Mouse (Mus musculus) hindbrain, embryonic 13.5 days (tissue): ENCODE measurements at regions not wholly inside any gene's neighbourhood (a gene's known extent, or its start where the extent isn't known, plus 50 kb on each side); places are given as distances from the start of the nearest gene placed in this dataset.
A peak's percentile ranks its signal among the peaks of the same experiment; 100 is the strongest.

Source experiments
- ATAC-seq: fragments of 200-750 bp; cut with Nextera tagmentation; 2 replicates; pipeline ENCODE4 v1.8.0; 2017; ENCODE audit warnings: moderate TSS enrichment; ENCODE audit not compliant: low FRiP score
- H3K27ac ChIP-seq: fragments of 300-500 bp; sonication (generic); 2 replicates; pipeline ENCODE4 v1.5.1; 2015; ENCODE audit warnings: inconsistent platforms, mild to moderate bottlenecking, moderate library complexity
- H3K27me3 ChIP-seq: fragments of 300-500 bp; sonication (generic); 2 replicates; pipeline ENCODE4 v1.6.1; 2015; ENCODE audit warnings: mild to moderate bottlenecking, inconsistent platforms
- H3K36me3 ChIP-seq: fragments of 300-500 bp; sonication (generic); 2 replicates; pipeline ENCODE4 v1.6.1; 2015; ENCODE audit warnings: mild to moderate bottlenecking, inconsistent platforms
- H3K4me1 ChIP-seq: fragments of 300-500 bp; sonication (generic); replicated peaks from 2 replicates; pipeline ENCODE4 v1.6.1; 2015; ENCODE audit warnings: inconsistent platforms
- H3K4me2 ChIP-seq: fragments of 300-500 bp; sonication (generic); 2 replicates; pipeline ENCODE4 v1.6.1; 2015; ENCODE audit warnings: inconsistent platforms, mild to moderate bottlenecking, moderate library complexity
- H3K4me3 ChIP-seq: fragments of 300-500 bp; sonication (generic); 2 replicates; pipeline ENCODE4 v1.5.1; 2015; ENCODE audit warnings: mild to moderate bottlenecking, inconsistent platforms
- H3K9ac ChIP-seq: fragments of 300-500 bp; sonication (generic); 2 replicates; pipeline ENCODE4 v1.6.1; 2015; ENCODE audit warnings: mild to moderate bottlenecking, inconsistent platforms
- H3K9me3 ChIP-seq: fragments of 300-500 bp; sonication (generic); 2 replicates; pipeline ENCODE4 v1.6.1; 2016; ENCODE audit warnings: inconsistent platforms
- WGBS: fragments of 180-500 bp; shearing (Covaris S2); methylation state at CpG from one replicate; pipeline ENCODE4 v1.1.7; 2015; 5-methylcytosine and 5-hydroxymethylcytosine counted together

GRCm38 (mm10) chr17:93665889-93666288 lies 467.1 kb downstream of the Adcyap1 start:
- Histone ChIP-seq H3K27ac (no peak overlapping the region), H3K36me3 (no peaks in the 10 kb centered on the region), H3K9ac (no peak overlapping the region), H3K9me3 (no peaks in the 10 kb centered on the region), H3K4me2 (no peak overlapping the region), H3K4me1 (no peaks in the 10 kb centered on the region), H3K27me3 (0 out of 2 replicates have a peak, but pooled peaks cover 5% of the 10 kb centered on the region), H3K4me3 (no peak overlapping the region)
- 91% methylated on average over 1 of the region's 1 CpGs for WGBS
- no peak for ATAC-seq

GRCm38 (mm10) chr17:93676366-93676962 lies 477.6 kb downstream of the Adcyap1 start:
- 28% methylated on average over 5 of the region's 5 CpGs for WGBS
- Histone ChIP-seq H3K36me3 (no peaks in the 10 kb centered on the region), H3K9me3 (no peaks in the 10 kb centered on the region), H3K9ac (no peak overlapping the region), H3K27ac (no peak overlapping the region), H3K4me1 (no peaks in the 10 kb centered on the region), H3K4me3 (no peak overlapping the region), H3K27me3 (peaks cover 12% of the 10 kb centered on the region), H3K4me2 (no peak overlapping the region)
- ATAC-seq, result no peak

- H3K9ac ChIP-seq, result no peak overlapping the region
- no peaks in the 10 kb centered on the region for H3K27me3 ChIP-seq
- no peak overlapping the region for H3K27ac ChIP-seq
- no peaks in the 10 kb centered on the region for H3K4me1 ChIP-seq
- no peak overlapping the region for H3K4me2 ChIP-seq
- no peak for ATAC-seq
- H3K36me3 ChIP-seq, result no peaks in the 10 kb centered on the region
- no peak overlapping the region for H3K4me3 ChIP-seq
- no peaks in the 10 kb centered on the region for H3K9me3 ChIP-seq
These were observed 501.9 kb downstream of the Adcyap1 start for GRCm38 (mm10) chr17:93700685-93701084.

- 94% methylated on average over 2 of the region's 2 CpGs for WGBS
- ATAC-seq, result no peak
- no peak overlapping the region for H3K4me2 ChIP-seq
- no peaks in the 10 kb centered on the region for H3K9me3 ChIP-seq
- H3K36me3 ChIP-seq, result no peaks in the 10 kb centered on the region
- H3K27ac ChIP-seq, result no peak overlapping the region
- no peaks in the 10 kb centered on the region for H3K4me1 ChIP-seq
- H3K9ac ChIP-seq, result no peak overlapping the region
- no peaks in the 10 kb centered on the region for H3K27me3 ChIP-seq
- no peak overlapping the region for H3K4me3 ChIP-seq
These were observed 518.8 kb downstream of the Adcyap1 start for GRCm38 (mm10) chr17:93717623-93718022.

- no peak for ATAC-seq
- no peaks in the 10 kb centered on the region for H3K4me1 ChIP-seq
- no peaks in the 10 kb centered on the region for H3K27me3 ChIP-seq
- no peak overlapping the region for H3K4me3 ChIP-seq
- H3K27ac ChIP-seq, result no peak overlapping the region
- H3K9me3 ChIP-seq, result no peaks in the 10 kb centered on the region
- no peaks in the 10 kb centered on the region for H3K36me3 ChIP-seq
- no peak overlapping the region for H3K4me2 ChIP-seq
- H3K9ac ChIP-seq, result no peak overlapping the region
These were observed 542.5 kb downstream of the Adcyap1 start for GRCm38 (mm10) chr17:93741341-93741740.

- no peaks in the 10 kb centered on the region for H3K36me3 ChIP-seq
- H3K9ac ChIP-seq, result no peak overlapping the region
- no peaks in the 10 kb centered on the region for H3K27me3 ChIP-seq
- H3K4me1 ChIP-seq, result no peaks in the 10 kb centered on the region
- 14% methylated on average over 1 of the region's 1 CpGs for WGBS
- H3K9me3 ChIP-seq, result no peaks in the 10 kb centered on the region
- no peak overlapping the region for H3K4me3 ChIP-seq
- no peak overlapping the region for H3K4me2 ChIP-seq
- H3K27ac ChIP-seq, result no peak overlapping the region
- ATAC-seq, result peak; percentile 39
These were observed 563.5 kb downstream of the Adcyap1 start for GRCm38 (mm10) chr17:93762349-93762748.
